Mouse (Mus musculus) embryonic fibroblast, embryonic 13.5 days (primary cell): Measurements from ENCODE around the gene Tnnc1. TPM values are rescaled to one million over a fixed set of nuclear protein-coding genes. Genes with fewer than 3 reads are reported as not detected.

Experiments used
- H3K27ac ChIP-seq: 2 replicates; pipeline ENCODE4 v1.5.1; 2012; ENCODE audit warnings: low read length, control low read depth, inconsistent platforms; ENCODE audit not compliant: insufficient read depth
- H3K4me1 ChIP-seq: 2 replicates; pipeline ENCODE4 v1.6.1; 2011; ENCODE audit warnings: low read length; ENCODE audit not compliant: control insufficient read depth, insufficient read depth
- H3K4me3 ChIP-seq: 2 replicates; pipeline ENCODE4 v1.5.1; 2011; ENCODE audit warnings: mild to moderate bottlenecking, control low read depth, low read length; ENCODE audit not compliant: insufficient read depth
- CTCF ChIP-seq: IDR thresholded peaks from 2 replicates; pipeline ENCODE4 v1.5.1; 2011; ENCODE audit warnings: mild to moderate bottlenecking, control low read depth, low read length, moderate library complexity, borderline replicate concordance; ENCODE audit not compliant: insufficient read depth
- POLR2A ChIP-seq: IDR thresholded peaks from 2 replicates; pipeline ENCODE4 v1.6.1; 2011; ENCODE audit warnings: low read depth, mild to moderate bottlenecking, control low read depth, low read length, moderate library complexity
- polyA plus RNA-seq: library from polyadenylated mRNA; stranded (reverse); fragments of >200 nt; gene quantifications from 2 replicates; pipeline ENCODE4 v1.2.4, GENCODE M21; 2011; ENCODE audit warnings: low read depth; ENCODE audit not compliant: missing spikeins, insufficient read length

Gene Tnnc1
- polyA plus RNA-seq, 1 experiment, result 3.0 TPM

- H3K4me1 ChIP-seq, result peaks cover 2% of the 10 kb centered on the region; the same call in 1 of the 2 replicates
- TF ChIP-seq CTCF (no peak), POLR2A (no peak)
These were observed 24.6 kb upstream of the Tnnc1 start for GRCm38 (mm10) chr14:31183541-31183940.

GRCm38 (mm10) chr14:31184195-31184594, 23.9 kb upstream of the Tnnc1 start:
- no peak for TF ChIP-seq CTCF
- TF ChIP-seq POLR2A, result no peak
- Histone ChIP-seq H3K27ac (no peak overlapping the region), H3K4me1 (peaks cover 4% of the 10 kb centered on the region; the same call in 1 of the 2 replicates), H3K4me3 (no peak overlapping the region)

More at GRCm38 (mm10) chr14:31183541-31183940, 24.6 kb upstream of the Tnnc1 start:
- H3K27ac ChIP-seq, result no peak overlapping the region
- H3K4me3 ChIP-seq, result no peak overlapping the region

GRCm38 (mm10) chr14:31186656-31187055, 21.5 kb upstream of the Tnnc1 start:
- TF ChIP-seq POLR2A, result no peak
- Histone ChIP-seq H3K4me1 (peaks cover 10% of the 10 kb centered on the region), H3K27ac (no peak overlapping the region)

DNA sequence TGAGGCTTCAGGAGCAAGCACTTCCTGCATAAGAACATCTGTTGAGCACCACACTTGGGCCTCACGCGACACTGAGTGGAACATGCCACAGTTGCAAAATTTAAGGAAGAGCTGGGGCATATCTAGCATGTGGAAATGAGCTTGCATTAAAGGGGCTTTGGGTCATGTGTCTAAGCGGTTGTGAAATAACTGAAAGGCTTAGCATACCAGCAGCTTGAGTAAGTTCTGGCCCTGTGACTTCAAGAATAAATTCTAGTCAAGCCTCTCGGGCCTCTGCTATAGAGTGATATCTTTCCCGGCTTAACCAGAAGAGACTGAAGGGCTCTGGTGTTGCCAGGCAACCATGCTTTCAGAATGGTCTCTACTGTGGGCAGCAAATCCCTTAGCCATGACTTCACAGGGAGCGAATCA, 19.3 kb upstream of the Tnnc1 start:
- Histone ChIP-seq H3K27ac (peak overlapping the region; percentile 62), H3K4me1 (peaks cover 12% of the 10 kb centered on the region), H3K4me3 (no peak overlapping the region)
- TF ChIP-seq CTCF, result no peak
- no peak for TF ChIP-seq POLR2A

More at GRCm38 (mm10) chr14:31186656-31187055, 21.5 kb upstream of the Tnnc1 start:
- H3K4me3 ChIP-seq, result no peak overlapping the region

DNA sequence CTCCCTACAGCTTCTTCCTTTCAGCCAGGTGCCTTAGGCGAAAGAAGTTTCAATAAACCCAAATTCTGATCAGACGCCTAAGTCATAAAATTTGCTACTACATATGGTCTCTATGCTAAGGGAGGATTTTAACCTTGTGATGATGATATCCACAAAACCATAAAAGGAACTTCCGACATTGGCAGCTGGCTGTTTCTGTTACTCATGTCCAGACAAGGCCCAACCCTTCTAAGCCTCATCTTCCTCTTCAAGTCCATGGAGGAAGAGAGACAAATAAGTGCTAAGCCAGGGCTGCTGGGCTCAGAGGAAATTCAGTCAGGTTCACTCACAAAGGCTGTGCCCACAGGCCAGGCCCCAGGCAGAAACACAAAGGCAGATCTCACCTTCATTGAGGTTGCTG, 18.8 kb upstream of the Tnnc1 start:
- Histone ChIP-seq H3K27ac (peak overlapping the region; percentile 56), H3K4me1 (peaks cover 12% of the 10 kb centered on the region), H3K4me3 (no peak overlapping the region)
- no peak for TF ChIP-seq CTCF
- no peak for TF ChIP-seq POLR2A

GRCm38 (mm10) chr14:31191936-31192335, 16.2 kb upstream of the Tnnc1 start:
- H3K27ac ChIP-seq, result no peak overlapping the region
- H3K4me1 ChIP-seq, result peaks cover 14% of the 10 kb centered on the region
- H3K4me3 ChIP-seq, result no peak overlapping the region
- TF ChIP-seq CTCF, result no peak
- TF ChIP-seq POLR2A, result no peak

DNA sequence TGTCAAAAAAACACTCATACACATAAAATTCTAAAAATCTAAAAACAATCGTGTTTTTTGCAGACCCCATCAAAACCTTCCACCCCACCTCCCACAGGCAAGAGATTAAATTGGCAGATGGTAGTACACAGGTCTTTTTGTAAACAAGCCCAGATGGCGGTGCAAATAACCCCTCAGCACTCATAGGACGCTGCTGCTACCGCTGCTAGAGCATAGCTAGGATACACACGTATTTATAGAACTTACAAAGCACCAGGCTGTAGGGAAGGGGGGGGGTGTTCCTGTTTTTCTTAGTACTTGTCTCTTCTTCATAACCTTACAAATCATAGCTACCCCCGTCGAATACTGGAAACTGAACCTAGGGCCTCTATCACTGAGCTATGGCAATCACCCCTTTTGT, 14.3 kb upstream of the Tnnc1 start:
- TF ChIP-seq CTCF (no peak), POLR2A (no peak)
- H3K4me3 ChIP-seq, result no peak overlapping the region
- peaks cover 14% of the 10 kb centered on the region for H3K4me1 ChIP-seq
- H3K27ac ChIP-seq, result no peak overlapping the region

GRCm38 (mm10) chr14:31194441-31194840, 13.7 kb upstream of the Tnnc1 start:
- peaks cover 15% of the 10 kb centered on the region for H3K4me1 ChIP-seq
- no peak overlapping the region for H3K4me3 ChIP-seq
- TF ChIP-seq POLR2A (no peak), CTCF (no peak)
- no peak overlapping the region for H3K27ac ChIP-seq

DNA sequence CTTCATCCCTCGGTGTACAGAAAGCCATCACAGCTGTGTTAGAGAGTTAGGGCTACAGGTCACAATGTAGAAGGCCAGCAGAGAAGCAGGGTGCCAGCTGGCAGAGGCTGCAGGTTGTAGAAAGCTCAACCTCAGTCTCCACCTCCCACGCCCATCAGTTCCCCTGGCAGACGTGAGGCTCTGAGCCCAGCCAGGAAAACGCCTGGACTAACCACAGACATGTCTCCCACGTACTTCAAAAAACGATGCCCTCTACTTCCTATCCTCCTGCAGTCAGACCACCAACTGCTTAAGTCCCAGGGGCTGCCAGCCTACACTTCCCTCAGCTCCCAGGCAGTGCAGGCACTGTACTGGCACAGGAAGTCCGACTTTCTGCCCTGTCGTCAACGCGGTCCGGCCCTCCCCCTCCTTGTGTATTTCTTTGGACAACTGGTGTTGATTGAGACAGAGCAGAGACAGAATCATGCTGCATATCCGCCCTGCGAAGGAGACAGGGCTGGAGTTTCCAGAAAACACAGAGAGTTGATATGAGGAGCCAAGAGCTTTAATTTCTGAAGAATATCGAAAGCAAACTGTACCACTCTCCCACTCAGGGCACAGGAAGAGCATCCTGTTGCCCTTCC, 13.1 kb upstream of the Tnnc1 start:
- TF ChIP-seq POLR2A (no peak), CTCF (no peak)
- Histone ChIP-seq H3K4me3 (no peak overlapping the region), H3K4me1 (peaks cover 13% of the 10 kb centered on the region), H3K27ac (no peak overlapping the region)

GRCm38 (mm10) chr14:31195521-31195920, 12.6 kb upstream of the Tnnc1 start:
- Histone ChIP-seq H3K27ac (no peak overlapping the region), H3K4me1 (peaks cover 14% of the 10 kb centered on the region), H3K4me3 (no peak overlapping the region)
- TF ChIP-seq POLR2A, result no peak
- no peak for TF ChIP-seq CTCF
